Mouse (Mus musculus) telencephalon, adult 2 months (tissue): ENCODE measurements around the gene Fbxo47.

ENCODE experiments used
- DNase-seq: peaks from one replicate; pipeline ENCODE4 v3.0.0-alpha.2; 2011; ENCODE audit warnings: low read depth, low spot score

The Fbxo47 gene

GRCm38 (mm10) chr11:97812491-97812921 is 71.4 kb downstream of the Fbxo47 start:
- no peak for DNase-seq

GRCm38 (mm10) chr11:97811569-97812362 is 72.2 kb downstream of the Fbxo47 start:
- no peak for DNase-seq

- DNase-seq, result no peak
Observed at GRCm38 (mm10) chr11:97810970-97811369, 73.0 kb downstream of the Fbxo47 start.

- DNase-seq, result no peak
Observed at GRCm38 (mm10) chr11:97810356-97810755, 73.6 kb downstream of the Fbxo47 start.

- no peak for DNase-seq
Observed at GRCm38 (mm10) chr11:97809235-97810121, 74.5 kb downstream of the Fbxo47 start.

- no peak for DNase-seq
Observed at GRCm38 (mm10) chr11:97808621-97809234, 75.2 kb downstream of the Fbxo47 start.

- DNase-seq, result no peak
Observed at GRCm38 (mm10) chr11:97808093-97808492, 75.9 kb downstream of the Fbxo47 start.

- no peak for DNase-seq
Observed at GRCm38 (mm10) chr11:97807626-97808025, 76.3 kb downstream of the Fbxo47 start.

- DNase-seq, result no peak
Observed at GRCm38 (mm10) chr11:97806613-97806964, 77.4 kb downstream of the Fbxo47 start.

- DNase-seq, result no peak
Observed at GRCm38 (mm10) chr11:97805662-97806612, 78.0 kb downstream of the Fbxo47 start.

GRCm38 (mm10) chr11:97804841-97805661 is 78.9 kb downstream of the Fbxo47 start:
- DNase-seq, result no peak

GRCm38 (mm10) chr11:97803847-97804246 is 80.1 kb downstream of the Fbxo47 start:
- no peak for DNase-seq
